Comparison of ENCODE assay signal across 26 mouse cellular contexts in the genomic region with DNA sequence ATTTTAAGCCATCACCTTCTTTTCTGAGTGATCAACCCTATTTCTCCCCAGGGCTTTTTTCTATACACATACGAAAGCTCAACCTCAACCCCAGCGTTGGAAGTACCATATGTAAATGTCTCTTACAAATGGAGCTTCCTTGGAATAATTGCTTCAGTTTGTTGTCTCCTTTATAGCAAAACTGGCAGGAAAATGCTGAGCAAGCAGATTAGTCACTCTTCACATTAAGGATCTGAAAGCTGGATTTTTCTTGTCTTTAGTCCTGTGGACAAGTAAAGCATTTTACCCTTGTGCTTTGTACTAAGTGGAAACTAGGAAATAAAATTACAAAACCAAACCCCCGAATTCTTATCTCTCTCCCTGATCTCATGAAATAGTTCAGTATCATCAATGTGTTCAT.
"Had no signal": no experiment of that assay in that cellular context is flagged by ENCODE, and none has a peak within 500 bp of the region (broad histone marks: within the 10 kb centered on the region; RNA-seq: fewer than 3 reads in every experiment).

No protein-coding gene starts in this region.

- H3K4me3 ChIP-seq: embryonic facial prominence, embryonic 10.5 days; embryonic facial prominence, embryonic 12.5 days; embryonic facial prominence, embryonic 13.5 days; embryonic facial prominence, embryonic 15.5 days; erythroblast, embryonic 14.5 days; forebrain, embryonic 10.5 days; forebrain, embryonic 12.5 days; forebrain, embryonic 13.5 days; forebrain, embryonic 15.5 days; gastrocnemius, adult 2 months; heart, adult 2 months had no signal

- H3K27ac ChIP-seq: embryonic facial prominence, embryonic 10.5 days; embryonic facial prominence, embryonic 12.5 days; embryonic facial prominence, embryonic 13.5 days; embryonic facial prominence, embryonic 15.5 days; forebrain, embryonic 10.5 days; forebrain, embryonic 12.5 days; forebrain, embryonic 13.5 days; forebrain, embryonic 15.5 days; gastrocnemius, adult 2 months; heart, adult 2 months had no signal

- ATAC-seq: forebrain, embryonic 13.5 days; forebrain, embryonic 14.5 days; forebrain, embryonic 15.5 days; forebrain, embryonic 16.5 days; forebrain, postnatal 0 days had no signal

- H3K9ac ChIP-seq: embryonic facial prominence, embryonic 12.5 days; embryonic facial prominence, embryonic 13.5 days; embryonic facial prominence, embryonic 15.5 days; forebrain, embryonic 12.5 days; forebrain, embryonic 13.5 days; forebrain, embryonic 15.5 days; forebrain, postnatal 0 days had no signal

- H3K9me3 ChIP-seq: embryonic facial prominence, embryonic 10.5 days; embryonic facial prominence, embryonic 12.5 days; embryonic facial prominence, embryonic 13.5 days; embryonic facial prominence, embryonic 15.5 days; forebrain, embryonic 10.5 days; forebrain, embryonic 12.5 days; forebrain, embryonic 13.5 days; forebrain, embryonic 15.5 days had no signal

- H3K27me3 ChIP-seq: embryonic facial prominence, embryonic 12.5 days; embryonic facial prominence, embryonic 13.5 days; embryonic facial prominence, embryonic 15.5 days; forebrain, embryonic 12.5 days; forebrain, embryonic 13.5 days; forebrain, embryonic 15.5 days had no signal

- DNase-seq: cerebellum, adult 9-11 months; cerebellum, postnatal 10 days; cerebellum, postnatal 14 days; cerebellum, postnatal 25 days; cerebellum, postnatal 36 days; embryo, embryonic 11 days; forebrain, postnatal 0 days; gastrocnemius, adult 2 months; gastrocnemius, postnatal 10 days; gastrocnemius, postnatal 14 days; gastrocnemius, postnatal 25 days; gastrocnemius, postnatal 36 days; heart, adult 11 months; heart, adult 18-20 months; heart, adult 2 months had no signal

- H3K4me2 ChIP-seq: embryonic facial prominence, embryonic 12.5 days; embryonic facial prominence, embryonic 13.5 days; embryonic facial prominence, embryonic 15.5 days; forebrain, embryonic 12.5 days; forebrain, embryonic 13.5 days; forebrain, embryonic 15.5 days had no signal

- H3K36me3 ChIP-seq: embryonic facial prominence, embryonic 10.5 days; embryonic facial prominence, embryonic 12.5 days; embryonic facial prominence, embryonic 13.5 days; embryonic facial prominence, embryonic 15.5 days; forebrain, embryonic 10.5 days; forebrain, embryonic 12.5 days; forebrain, embryonic 15.5 days had no signal

- H3K4me1 ChIP-seq: embryonic facial prominence, embryonic 10.5 days; embryonic facial prominence, embryonic 12.5 days; embryonic facial prominence, embryonic 13.5 days; embryonic facial prominence, embryonic 15.5 days; forebrain, embryonic 10.5 days; forebrain, embryonic 12.5 days; forebrain, embryonic 13.5 days; forebrain, embryonic 15.5 days had no signal
